Mouse (Mus musculus) right cerebral cortex, postnatal 25 days (tissue): ENCODE data around the gene Mettl7a3.
A peak's percentile ranks its signal among the peaks of the same experiment; 100 is the strongest.
"Not testable (repeated sequence)": the region's sequence is repeated elsewhere in the genome, so short reads cannot be mapped to it uniquely, and the experiment has no call there.

ENCODE experiments used
- DNase-seq: peaks from one replicate; pipeline ENCODE4 v3.0.0; 2022

Mettl7a3 gene

DNA sequence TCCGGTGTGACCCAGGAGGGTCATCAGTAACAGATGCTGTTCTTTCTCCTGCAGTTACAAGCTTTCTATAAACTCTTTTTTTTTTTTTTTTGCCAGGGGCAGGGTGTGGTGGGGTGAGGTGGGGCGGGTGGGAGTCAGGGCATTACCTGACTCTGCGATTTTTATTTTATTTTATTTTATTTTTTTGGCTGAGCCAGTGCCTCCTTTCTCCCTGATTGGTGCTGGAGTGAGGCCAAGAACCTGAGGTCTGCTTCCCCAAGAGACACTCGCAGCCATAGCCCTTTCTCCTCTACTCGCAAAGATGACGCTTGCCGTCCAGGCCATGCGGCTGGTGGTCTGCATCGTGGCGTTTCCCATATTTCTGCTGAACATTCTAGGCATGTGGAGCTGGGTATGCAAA is at the start of gene Mettl7a3:
Gene Mettl7a3 (plus strand): TSS at position 301 of the 400 bp plus-strand sequence.
- DNase-seq = no peak

DNA sequence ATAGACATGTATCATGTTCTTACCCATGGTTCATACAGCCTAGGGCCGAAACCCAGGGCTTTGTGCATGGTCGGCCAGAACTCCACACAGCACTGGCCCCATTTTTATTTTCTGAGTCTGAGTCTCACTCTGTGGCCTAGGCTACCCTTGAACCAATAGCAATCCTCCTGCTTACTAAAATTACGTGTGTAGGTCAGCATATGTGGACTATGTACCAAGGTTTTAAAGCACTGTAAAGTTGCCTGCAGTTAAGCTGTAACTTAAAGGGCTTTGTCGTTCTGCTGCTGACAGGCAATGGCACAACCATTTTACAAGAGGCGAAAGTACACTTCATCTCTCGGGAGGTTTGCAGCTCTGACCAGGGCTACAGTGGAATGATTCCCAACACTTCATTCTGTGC is 45.7 kb upstream of the Mettl7a3 start:
- DNase-seq = no peak

DNA sequence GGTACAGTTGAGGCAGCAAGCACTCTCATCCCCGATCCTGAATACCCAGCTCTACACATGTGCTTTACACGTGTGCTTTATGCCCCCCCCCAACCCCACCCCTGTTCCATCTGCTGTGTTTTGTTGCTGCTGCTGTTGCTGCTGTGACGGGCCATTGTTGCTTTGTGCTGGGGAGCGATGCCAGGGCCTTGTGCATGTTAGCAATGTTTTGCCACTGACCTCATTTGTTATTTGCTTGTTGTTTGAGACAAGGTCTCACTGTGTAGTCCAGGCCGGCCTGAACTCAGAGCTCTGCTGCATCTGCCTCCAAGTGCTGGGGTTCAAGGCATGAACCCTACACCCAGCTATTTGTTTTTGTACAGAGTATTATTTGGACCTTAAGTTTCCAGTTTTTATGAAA is 43.9 kb upstream of the Mettl7a3 start:
- DNase-seq = no peak

- DNase-seq = no peak
Observed at GRCm38 (mm10) chr15:100292326-100292725, 42.4 kb upstream of the Mettl7a3 start.

- no peak for DNase-seq
Observed at GRCm38 (mm10) chr15:100297856-100298255, 36.9 kb upstream of the Mettl7a3 start.

- DNase-seq = no peak
Observed at GRCm38 (mm10) chr15:100300499-100300898, 34.2 kb upstream of the Mettl7a3 start.

DNA sequence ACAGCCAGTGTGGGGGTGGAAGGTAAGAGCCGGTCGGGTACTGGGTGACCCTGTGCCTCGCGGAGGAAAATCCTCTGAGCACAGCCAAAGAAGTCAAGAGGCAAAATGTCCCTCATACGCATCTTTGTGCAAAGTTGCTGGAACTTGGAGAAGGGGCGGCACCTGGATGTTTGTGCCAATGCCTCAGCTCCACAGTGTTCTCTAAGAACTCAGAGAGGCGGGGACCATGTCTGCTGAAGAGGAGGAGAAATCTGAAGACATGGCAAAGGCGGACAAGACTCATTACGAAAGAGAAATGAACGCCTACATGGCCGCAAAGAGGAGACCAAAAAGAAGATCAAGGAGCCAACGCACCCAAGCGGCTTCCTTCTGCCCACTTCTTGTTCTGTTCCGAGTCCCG is 33.2 kb upstream of the Mettl7a3 start:
- no peak for DNase-seq

GRCm38 (mm10) chr15:100303428-100304018 is 31.2 kb upstream of the Mettl7a3 start:
- no peak for DNase-seq

DNA sequence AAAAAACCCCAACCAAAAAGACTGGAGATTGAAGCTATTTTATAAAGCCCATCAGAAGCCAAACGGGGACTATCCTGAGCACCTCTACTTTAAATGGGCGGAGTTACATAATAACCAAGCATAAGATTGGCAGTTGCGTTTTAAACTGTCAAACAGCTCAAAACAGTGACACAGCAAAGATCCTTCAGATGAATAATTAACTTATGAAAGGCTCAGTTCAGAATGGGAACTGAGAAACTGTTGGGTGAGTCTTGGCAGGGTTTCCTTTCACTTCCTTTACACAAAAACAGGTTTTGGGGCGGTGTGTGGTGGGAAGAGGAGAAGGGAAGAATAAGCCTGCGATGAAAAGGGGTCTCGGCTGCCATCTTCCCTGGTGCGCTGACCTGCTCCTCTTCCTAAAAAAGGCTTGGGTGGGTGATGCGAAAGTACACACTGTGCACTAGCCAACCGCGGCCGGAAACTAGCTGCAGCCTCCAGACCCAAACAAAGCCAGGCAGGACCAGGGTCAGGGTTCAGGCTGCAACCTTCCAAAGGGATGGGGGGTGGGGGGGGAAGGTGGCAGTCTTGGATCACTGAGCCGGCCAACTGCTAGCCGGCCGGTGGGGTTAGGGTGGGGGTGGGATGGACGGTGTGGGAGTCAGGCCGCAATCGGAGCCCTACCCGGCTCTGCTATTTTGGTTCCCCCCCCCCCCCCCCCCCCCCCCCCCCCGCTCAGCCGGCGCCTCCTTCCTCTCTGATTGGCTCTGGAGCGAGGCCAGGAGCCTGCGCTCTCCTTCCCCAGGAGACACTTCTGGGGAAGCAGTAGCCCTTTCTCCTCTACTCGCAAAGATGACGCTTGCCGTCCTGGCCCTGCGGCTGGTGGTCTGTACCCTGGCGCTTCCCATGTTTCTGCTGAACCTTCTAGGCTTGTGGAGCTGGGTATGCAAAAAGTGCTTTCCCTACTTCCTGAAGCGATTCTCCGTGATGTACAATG is 30.4 kb upstream of the Mettl7a3 start, which contains the start of gene Mettl7a1:
Gene Mettl7a1 (plus strand): TSS at position 122 of the 973 bp plus-strand sequence.
- DNase-seq = peak; percentile 85

DNA sequence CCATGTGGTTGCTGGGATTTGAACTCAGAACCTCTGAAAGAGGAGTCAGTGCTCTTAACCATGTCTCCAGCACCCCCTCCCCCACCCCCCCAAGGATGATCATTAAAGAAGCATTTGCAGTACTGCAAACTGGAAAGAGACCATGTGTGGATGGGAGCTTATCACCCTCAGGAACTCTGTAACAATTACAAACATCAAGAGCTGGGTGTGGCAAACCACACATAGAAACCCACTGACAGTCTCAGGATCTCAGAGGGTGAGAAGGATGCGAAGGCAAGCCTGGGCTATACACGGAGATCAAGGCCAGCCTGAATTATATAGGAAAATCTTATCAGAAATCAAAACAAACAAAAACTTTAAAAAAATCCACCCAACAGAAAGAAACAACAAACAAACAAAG is 28.5 kb upstream of the Mettl7a3 start:
- DNase-seq = no peak

GRCm38 (mm10) chr15:100307438-100308096 is 27.2 kb upstream of the Mettl7a3 start:
- not testable (repeated sequence) for DNase-seq

- no peak for DNase-seq
Observed at GRCm38 (mm10) chr15:100312346-100312745, 22.4 kb upstream of the Mettl7a3 start.

- no peak for DNase-seq
Observed at GRCm38 (mm10) chr15:100314448-100315145, 20.1 kb upstream of the Mettl7a3 start.

GRCm38 (mm10) chr15:100318014-100318671 is 16.6 kb upstream of the Mettl7a3 start:
- DNase-seq = not testable (repeated sequence)

DNA sequence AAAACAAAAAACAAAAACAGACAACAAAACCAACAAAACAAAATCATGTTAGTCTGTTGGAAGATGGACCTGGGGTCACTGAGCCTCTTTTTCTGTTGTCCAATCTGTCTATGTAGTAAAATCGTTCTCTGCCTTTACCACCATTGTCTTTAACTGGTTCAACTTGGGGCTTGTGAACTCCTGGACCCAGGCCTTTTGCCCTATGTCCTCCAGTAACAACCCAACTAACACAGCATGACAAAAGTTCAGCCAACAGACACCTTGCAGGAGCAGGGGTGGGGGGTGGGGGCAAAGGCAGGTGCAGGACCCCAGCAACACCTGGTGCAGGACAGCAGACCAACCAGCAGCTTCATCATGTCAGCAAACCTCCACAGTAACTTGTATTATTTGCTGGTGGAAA is 14.8 kb upstream of the Mettl7a3 start:
- no peak for DNase-seq

DNA sequence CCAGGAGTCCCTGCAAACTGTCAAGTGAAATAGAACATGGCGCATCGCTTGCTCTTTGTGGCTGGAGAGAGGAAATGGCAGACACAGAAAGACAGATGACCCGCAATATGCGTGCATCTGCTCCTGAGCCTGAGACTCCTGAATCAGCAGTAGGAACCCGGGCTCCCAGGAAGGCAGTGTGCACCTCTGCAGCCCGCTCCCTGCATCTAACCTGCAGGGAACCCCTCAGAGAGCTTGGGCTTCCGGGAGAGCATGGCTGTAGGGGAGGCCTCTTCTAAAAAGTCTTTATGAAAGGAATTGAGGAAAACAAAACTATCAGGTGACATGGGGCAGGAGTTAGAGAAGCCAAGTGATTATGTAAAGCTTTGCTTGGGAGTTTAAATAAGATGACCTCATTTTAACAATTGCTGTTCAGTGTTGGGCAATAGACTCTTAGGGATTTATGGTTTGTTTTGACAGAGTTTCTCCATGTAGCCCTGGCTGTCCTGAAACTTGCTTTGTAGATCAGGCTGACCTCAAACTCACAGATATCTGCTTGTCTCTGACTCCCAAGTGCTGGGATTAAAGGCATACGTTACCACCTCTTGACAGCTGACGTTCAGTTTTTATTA is 14.3 kb upstream of the Mettl7a3 start:
- DNase-seq = no peak

GRCm38 (mm10) chr15:100321134-100321533 is 13.6 kb upstream of the Mettl7a3 start:
- no peak for DNase-seq

- no peak for DNase-seq
Observed at GRCm38 (mm10) chr15:100324021-100324591, 10.6 kb upstream of the Mettl7a3 start.

- no peak for DNase-seq
Observed at GRCm38 (mm10) chr15:100325235-100325634, 9.5 kb upstream of the Mettl7a3 start.

DNA sequence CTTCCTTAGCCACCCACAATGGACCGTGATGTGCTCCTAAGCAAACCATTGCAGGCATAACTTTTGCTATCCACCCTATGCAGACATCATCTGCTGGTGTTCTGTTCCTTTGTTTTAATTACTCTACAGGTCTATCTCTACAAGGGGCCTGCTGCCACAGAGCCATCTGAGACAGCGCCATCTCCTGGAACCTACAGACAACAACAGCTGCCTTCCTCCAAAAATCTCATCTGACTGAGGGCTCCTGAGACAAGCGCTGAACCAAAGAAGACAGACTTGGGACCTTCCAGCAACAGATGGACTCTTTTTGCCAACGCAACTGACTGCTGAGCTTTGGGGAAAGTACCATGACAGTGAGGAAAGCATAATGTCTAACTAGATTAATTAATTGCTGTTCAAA is 6.6 kb upstream of the Mettl7a3 start:
- not testable (repeated sequence) for DNase-seq

GRCm38 (mm10) chr15:100329336-100329735 is 5.4 kb upstream of the Mettl7a3 start:
- not testable (repeated sequence) for DNase-seq
